Mouse (Mus musculus) large intestine, adult 2 months (tissue): ENCODE measurements around the gene Slc25a19. TPM values are rescaled to one million over a fixed set of nuclear protein-coding genes. Genes with fewer than 3 reads are reported as not detected.
A peak's percentile ranks its signal among the peaks of the same experiment; 100 is the strongest.

Experiments
- DNase-seq: peaks from one replicate; pipeline ENCODE4 v3.0.0-alpha.2; 2012; ENCODE audit warnings: low read depth, low spot score
- WGBS: fragments of 180-500 bp; shearing (Covaris S2); methylation state at CpG from one replicate; pipeline ENCODE4 v1.1.7; 2018; 5-methylcytosine and 5-hydroxymethylcytosine counted together
- polyA plus RNA-seq: library from polyadenylated mRNA; depleted of rRNA; stranded (reverse); fragments of >200 nt; gene quantifications from 2 replicates; pipeline ENCODE4 v1.2.3, GENCODE M21; 2012

Gene Slc25a19
- polyA plus RNA-seq, 1 experiment, result 30.4 TPM

- no peak for DNase-seq
- WGBS, result 66% methylated on average over 9 of the region's 9 CpGs
Observed at GRCm38 (mm10) chr11:115625877-115626276, 2.2 kb downstream of the Slc25a19 start.

GRCm38 (mm10) chr11:115623487-115624070 is 4.5 kb downstream of the Slc25a19 start:
- 72% methylated on average over 9 of the region's 9 CpGs for WGBS
- DNase-seq, result no peak

- no peak for DNase-seq
- WGBS, result 94% methylated on average over 7 of the region's 7 CpGs
Observed at GRCm38 (mm10) chr11:115619949-115620348, 8.1 kb downstream of the Slc25a19 start.

- 90% methylated on average over 16 of the region's 16 CpGs for WGBS
- no peak for DNase-seq
Observed at GRCm38 (mm10) chr11:115618732-115619516, 9.2 kb downstream of the Slc25a19 start.

- no peak for DNase-seq
- WGBS, result 82% methylated on average over 2 of the region's 2 CpGs
Observed at GRCm38 (mm10) chr11:115618001-115618400, 10.1 kb downstream of the Slc25a19 start.

GRCm38 (mm10) chr11:115616893-115617292 is 11.2 kb downstream of the Slc25a19 start:
- WGBS, result 87% methylated on average over 6 of the region's 6 CpGs
- DNase-seq, result no peak

GRCm38 (mm10) chr11:115616371-115616770 is 11.7 kb downstream of the Slc25a19 start:
- no peak for DNase-seq
- WGBS, result 95% methylated on average over 7 of the region's 7 CpGs

- no peak for DNase-seq
- WGBS, result 90% methylated on average over 6 of the region's 6 CpGs
Observed at GRCm38 (mm10) chr11:115615875-115616274, 12.2 kb downstream of the Slc25a19 start.

GRCm38 (mm10) chr11:115615108-115615825 is 12.8 kb downstream of the Slc25a19 start:
- 78% methylated on average over 15 of the region's 15 CpGs for WGBS
- no peak for DNase-seq

GRCm38 (mm10) chr11:115614346-115615107 is 13.6 kb downstream of the Slc25a19 start:
- no peak for DNase-seq
- 87% methylated on average over 10 of the region's 10 CpGs for WGBS

GRCm38 (mm10) chr11:115613138-115613945 is 14.8 kb downstream of the Slc25a19 start:
- 0% methylated on average over 16 of the region's 16 CpGs for WGBS
- DNase-seq, result no peak

- peak; percentile 89 for DNase-seq
- 1% methylated on average over 79 of the region's 80 CpGs for WGBS
Observed at GRCm38 (mm10) chr11:115612410-115613137, 15.5 kb downstream of the Slc25a19 start, which contains the start of gene Mif4gd. TSS of gene Mif4gd (minus strand) at chr11:115612969.

GRCm38 (mm10) chr11:115612059-115612409 is 16.1 kb downstream of the Slc25a19 start:
- under 1% methylated on average over 13 of the region's 13 CpGs for WGBS
- peak; percentile 71 for DNase-seq

GRCm38 (mm10) chr11:115611173-115611572 is 16.9 kb downstream of the Slc25a19 start:
- WGBS, result 70% methylated on average over 6 of the region's 6 CpGs
- no peak for DNase-seq

GRCm38 (mm10) chr11:115609576-115609975 is 18.5 kb downstream of the Slc25a19 start:
- DNase-seq, result no peak
- 75% methylated on average over 3 of the region's 3 CpGs for WGBS

GRCm38 (mm10) chr11:115608421-115609399 is 19.4 kb downstream of the Slc25a19 start:
- 80% methylated on average over 23 of the region's 23 CpGs for WGBS
- DNase-seq, result no peak

- 94% methylated on average over 18 of the region's 18 CpGs for WGBS
- DNase-seq, result no peak
Observed at GRCm38 (mm10) chr11:115606733-115607132, 21.4 kb downstream of the Slc25a19 start.
